Mouse (Mus musculus) right cerebral cortex, postnatal 36 days (tissue): ENCODE results near the gene Clec1b.

Experiments used
- DNase-seq, 2 experiments: peaks; one replicate each; pipeline ENCODE4 v3.0.0; 2022; ENCODE audit warnings: low spot score in 2 of 2, mixed read lengths in 1 of 2

Clec1b gene

DNA sequence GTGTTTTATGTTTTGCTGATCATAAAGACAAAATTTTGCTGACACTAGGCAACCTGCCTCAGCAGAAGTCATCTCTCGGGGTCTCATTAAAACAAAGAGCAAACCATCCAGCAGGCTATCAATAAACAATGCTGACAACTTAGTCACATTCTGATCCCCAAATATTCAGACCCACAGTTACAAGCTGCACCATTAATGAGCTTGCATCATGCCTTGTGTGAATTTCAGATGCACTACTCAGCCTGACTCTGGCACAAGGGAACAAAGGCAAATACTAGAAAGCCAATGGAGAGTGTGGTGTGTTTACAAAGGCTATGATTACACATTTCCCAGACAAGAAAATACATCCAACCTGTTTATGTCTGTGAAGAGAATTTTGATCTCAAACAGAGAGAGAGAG is 17.1 kb downstream of the Clec1b start:
- DNase-seq, result no peak

DNA sequence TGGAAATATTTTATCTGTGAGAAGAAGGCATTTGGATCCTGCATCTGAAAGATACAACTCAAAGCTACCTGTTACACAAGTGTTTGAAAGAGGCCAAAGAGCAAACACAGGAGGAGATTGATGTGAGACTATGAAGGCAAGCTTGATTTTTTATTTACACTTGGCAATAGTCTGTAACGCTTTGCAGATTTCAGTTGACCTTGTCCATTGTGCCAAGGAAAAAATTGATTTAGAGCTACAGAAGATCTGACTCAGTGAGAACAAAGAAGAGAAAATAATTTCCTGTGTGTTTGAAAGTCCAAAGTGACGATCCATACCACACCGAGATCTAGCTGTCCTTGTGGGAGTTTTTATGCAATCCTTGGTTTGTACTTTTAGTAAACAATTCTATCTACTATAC is 25.2 kb downstream of the Clec1b start:
- DNase-seq, result no peak

DNA sequence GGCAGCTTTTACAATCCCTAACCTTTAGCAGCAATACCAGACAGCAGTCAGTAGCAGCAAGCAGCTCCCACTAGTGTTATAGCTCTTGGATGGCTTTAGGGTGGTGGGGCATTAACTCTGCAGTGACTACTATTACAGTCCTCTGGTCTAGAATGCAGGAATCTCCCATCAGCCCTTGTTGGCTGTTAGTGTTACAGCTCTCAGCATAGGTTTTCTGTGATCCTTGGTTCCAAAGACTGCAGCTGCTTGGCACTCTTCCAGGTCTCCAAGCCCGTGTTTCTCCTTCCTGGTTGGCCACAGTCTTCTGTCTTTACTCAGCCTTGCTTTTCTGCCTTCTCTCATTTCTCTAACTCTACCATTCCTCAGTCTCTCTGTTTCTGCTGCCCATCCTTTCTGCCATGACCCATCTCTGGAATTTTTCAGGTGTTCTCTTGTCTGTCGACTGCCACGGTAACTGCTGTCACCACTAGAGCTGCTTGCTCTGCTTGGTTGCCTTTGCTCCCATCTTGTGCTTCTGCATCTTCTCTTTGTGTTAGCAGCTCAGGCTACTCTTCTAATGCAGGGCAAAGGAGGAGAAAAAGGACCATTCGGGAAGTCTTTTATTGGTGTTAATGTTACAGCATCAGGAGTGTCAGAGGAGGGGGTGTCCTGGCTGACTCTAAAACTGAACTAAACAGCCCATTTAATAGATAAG is 26.1 kb downstream of the Clec1b start:
- DNase-seq, result no peak

DNA sequence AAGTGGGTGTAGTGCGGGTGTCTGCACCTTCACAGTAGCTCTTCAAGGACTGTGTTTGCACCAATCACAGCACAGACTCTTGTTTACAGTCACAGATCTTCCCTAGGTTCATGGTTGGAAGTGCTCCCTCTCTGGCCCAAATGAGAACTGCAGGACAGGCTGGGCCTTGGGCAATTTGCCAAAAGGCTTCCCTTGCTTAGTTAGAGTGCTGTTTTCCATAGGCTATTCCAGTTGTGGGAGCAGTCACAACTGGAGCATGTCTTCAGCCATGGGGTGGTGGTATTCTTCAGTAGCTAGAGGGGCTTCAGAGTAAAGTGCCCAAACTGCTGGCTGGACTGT is 26.6 kb downstream of the Clec1b start:
- peak; percentile 12 to 22 for DNase-seq

DNA sequence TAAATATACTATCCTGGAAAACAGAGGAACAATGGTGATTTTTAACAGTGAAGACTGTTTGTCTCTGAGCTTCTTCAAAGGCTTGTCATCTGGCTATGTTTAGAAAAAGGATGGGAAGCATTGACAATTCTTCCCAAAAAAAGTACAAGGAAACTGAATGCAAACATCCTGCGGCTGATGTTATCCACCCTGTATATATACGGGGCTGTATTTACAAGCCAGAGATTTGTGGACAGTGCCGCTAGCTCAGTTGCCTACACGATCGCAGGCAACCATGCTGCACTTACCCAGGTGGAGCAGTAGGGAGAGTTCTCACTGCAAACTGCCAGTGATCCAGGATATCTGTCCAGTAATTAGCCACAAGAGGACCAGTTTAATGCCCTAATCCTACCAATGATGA is 28.1 kb downstream of the Clec1b start:
- DNase-seq, result no peak

DNA sequence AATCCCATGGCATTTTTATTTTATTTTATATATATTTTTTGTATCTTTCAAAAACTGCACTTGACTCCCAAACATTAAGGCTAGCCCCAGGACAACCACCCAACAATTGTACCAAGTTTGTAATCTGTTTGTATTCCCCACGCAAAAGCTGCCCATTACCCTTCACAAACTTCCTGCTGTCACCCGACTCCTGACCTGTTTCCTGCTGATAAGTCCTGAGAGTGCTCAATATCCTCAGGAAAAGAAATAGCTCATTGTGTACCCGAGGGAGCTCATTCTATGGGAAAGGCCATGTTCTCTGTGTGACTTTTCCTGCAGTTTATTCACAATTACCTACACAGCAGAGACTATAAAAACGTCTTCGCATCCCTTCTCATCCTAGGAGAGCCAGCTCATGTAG is 28.7 kb downstream of the Clec1b start:
- no peak for DNase-seq

DNA sequence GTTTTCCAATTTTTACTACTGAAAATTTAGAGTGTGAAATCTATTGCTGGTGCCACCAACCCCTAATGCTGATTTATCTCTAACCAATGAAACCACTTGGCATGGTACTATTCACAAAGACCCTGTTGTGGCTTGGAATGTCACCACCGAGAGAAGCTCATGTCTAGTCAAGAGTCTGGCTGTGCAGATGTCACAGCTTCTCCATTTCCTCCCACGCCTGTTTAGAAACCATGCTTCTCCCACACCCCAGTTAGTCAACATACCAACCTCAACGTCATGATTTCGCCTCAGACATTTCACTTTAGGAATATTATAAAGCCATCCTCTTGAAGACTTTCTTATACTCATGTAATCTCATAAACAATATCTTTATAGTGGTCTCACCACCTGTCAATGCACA is 30.2 kb downstream of the Clec1b start:
- no peak for DNase-seq

DNA sequence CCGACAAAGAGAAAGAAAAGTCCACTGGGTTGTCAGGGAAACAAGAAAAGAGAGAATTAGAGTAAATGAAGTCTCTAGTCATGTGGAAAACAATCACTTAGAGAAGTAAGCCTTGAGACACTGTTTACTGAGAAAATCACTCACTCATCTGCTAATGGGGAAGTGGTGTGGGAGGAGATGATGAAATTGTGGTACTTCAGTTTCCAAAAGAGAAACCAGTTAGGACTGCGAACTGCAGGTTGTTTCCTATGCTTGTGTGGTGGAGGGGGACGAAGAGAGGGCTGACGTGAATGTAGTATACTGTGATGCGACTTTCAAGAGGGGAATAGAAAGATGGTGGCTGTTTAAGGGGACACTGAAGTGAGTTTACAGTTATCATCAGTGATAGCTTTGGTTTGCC is 37.1 kb downstream of the Clec1b start:
- no peak for DNase-seq

DNA sequence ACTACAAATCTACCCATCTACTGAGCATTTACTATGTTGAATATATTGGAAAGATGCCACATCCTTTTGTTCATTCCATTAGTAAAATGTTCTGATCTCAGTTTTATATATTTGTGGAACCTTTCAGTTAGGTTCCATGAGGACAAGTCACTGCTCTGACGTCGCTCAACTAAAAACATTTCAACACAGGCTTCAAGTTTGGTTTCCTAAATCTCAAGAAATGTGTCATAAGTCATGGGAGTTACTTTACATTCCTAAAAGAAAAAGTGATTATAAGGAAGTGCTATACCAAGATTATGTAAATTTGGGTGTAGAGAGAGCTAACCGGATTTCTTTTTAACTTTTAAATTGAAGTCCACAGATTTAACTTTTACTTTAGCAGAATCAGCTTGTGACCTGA is 38.9 kb downstream of the Clec1b start:
- no peak for DNase-seq

DNA sequence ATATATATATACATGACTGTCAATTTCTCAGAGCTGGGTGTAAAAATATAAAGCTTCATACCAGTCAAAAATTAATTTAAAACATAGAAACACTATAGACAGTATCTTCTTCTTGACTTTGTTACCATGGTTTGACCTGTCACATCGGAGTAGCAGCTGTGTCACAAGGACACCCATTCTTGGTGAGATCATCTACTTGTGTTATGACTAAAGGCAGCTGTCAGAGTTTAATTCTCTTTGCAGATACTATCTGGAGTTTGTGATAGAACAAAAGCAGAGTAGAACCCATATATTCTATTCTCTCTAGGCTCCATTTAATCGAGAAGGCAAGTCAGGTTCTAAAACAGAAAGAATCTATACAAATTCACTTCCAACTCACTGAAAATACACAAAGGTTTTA is 40.9 kb downstream of the Clec1b start:
- no peak for DNase-seq

DNA sequence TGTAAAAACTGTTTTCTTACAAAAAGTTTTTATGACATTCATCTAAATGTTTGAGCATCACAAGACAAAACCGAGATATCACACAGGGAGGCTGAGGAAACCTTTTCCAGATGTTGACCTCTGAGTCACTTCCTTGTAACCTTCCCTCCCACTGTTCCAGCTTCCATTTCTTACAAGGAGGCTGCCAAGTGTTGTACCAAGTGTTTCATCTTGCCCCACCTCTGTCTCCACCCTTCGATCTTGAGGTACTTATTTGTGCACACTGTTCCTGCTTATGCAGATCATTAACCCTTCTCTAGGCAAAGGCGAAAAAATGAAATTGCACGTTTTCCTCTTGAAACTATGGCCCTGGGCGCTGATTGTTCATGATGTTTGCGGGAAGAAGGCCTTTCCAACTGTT is 52.6 kb downstream of the Clec1b start:
- DNase-seq, result no peak

DNA sequence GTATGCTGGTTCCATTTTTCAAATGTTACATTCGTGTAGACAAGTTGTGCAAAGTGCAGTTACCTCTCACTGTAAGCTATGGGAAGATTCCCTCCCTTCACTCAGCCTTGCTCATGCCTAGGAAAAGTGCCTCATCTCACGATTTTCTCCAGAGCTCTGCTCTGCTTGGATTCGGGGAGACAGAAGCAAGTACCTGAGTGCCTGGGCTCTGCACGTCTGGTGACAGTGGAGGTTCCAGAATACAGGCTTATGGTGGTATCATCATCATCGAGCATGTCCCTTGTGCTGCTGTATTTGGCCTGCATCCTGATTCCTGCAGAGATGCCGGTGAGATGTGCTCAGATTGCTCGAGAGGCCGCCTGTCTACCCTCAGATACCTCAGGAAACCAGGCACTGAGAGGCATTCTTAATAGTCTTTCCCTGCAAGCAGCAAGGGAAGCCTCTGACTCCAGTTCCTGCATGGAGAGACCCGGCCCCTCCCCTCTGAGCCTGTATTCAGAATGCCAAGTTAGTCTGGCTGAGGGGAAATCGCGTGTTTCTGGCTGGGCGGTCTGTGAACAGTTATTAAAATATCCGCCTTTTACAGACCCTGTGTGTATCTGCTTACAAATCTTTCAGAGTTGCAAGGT is 54.4 kb downstream of the Clec1b start, which contains the start of gene Clec1a:
Gene Clec1a, minus strand, starts transcription at position 590 of the 629 bp plus-strand sequence.
- DNase-seq, result peak in 1 of 2 experiments; percentile 1
